Mouse (Mus musculus) bone marrow, adult 2 months (tissue): Measurements from ENCODE around the gene Rgs12.

Experiments used
- CTCF ChIP-seq: fragments of 200-500 bp; IDR thresholded peaks from 2 replicates; pipeline ENCODE4 v1.5.1; 2011; ENCODE audit warnings: low read length, control low read depth; ENCODE audit not compliant: control insufficient read depth, insufficient read depth
- POLR2A ChIP-seq: fragments of 200-500 bp; IDR thresholded peaks from 2 replicates; pipeline ENCODE4 v1.6.1; 2011; ENCODE audit warnings: low read depth, mild to moderate bottlenecking, control low read depth, low read length, borderline replicate concordance; ENCODE audit not compliant: control insufficient read depth

DNA sequence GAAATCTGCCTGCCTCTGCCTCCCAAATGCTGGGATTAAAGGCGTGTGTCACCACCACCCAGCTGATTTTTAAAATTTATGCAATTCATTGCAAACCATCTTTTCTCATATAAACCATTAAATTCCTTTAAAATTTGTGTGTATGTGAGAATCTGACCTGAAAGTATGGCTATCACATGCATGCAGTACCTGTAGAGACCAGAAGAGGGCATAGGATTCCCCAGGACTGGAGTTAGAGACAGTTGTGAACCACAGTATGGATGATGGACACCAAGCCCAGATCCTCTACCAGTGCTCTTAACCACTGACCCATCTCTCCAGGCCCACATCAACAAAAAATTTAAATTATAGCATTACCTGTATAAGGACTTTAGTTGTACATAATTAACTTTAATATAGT is 15.8 kb upstream of the Rgs12 start:
- TF ChIP-seq CTCF (no peak), POLR2A (no peak)
